Mouse (Mus musculus) frontal cortex, postnatal 36 days (tissue): ENCODE data around the gene Frmd4a.

ENCODE experiments used
- DNase-seq, 2 experiments: peaks; one replicate each; pipeline ENCODE4 v3.0.0; 2022; ENCODE audit warnings: low spot score in 2 of 2

Frmd4a gene

GRCm38 (mm10) chr2:4017528-4018288, at the start of gene Frmd4a:
Gene Frmd4a (plus strand): TSS chr2:4017717.
- DNase-seq = peak; percentile 52 to 57

- DNase-seq = peak; percentile 4 to 7
Measured at GRCm38 (mm10) chr2:3988876-3989275, 28.6 kb upstream of the Frmd4a start.

DNA sequence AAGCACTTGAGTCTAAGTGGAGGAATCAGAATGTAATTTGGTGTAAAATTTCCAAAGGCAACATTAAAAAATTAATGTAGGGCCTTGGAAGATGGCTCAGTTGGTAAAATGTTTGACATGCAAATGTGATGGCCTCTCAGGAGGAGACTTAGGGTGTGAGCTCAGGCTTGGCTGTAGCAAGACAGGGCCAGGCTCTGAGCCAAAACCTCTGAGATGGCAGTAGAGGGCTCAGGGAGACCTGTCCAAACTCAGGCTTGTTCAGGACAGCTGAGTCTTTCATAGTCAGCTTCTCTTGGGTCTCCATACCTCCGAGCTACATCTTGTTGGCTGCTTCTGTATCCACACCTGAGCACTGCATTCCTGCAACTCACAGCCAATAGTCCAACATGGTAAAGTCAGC, 27.1 kb upstream of the Frmd4a start:
- DNase-seq = no peak

DNA sequence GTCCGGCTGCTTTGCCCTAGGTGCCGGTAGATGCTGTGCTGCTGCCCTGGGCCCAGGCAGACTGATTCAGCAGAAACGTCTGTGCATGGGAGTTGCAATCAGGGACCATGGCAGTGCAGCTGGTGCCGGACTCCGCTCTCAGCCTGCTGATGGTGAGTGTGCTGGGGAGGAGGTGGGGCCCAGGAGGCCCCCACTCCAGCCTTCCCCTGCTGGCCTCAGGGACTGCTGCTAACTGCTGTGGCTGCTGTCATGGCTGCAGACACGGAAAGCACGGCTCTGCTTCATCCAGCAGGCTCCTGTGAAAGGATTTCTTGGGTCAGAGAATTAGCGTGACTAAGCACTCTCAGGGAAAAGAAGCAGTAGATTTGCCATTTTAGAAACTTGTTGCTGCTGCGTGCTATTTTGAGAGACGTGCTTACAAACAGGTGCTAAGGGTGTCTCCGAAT, 937 bp downstream of the Frmd4a start:
- DNase-seq = peak; percentile 63 to 73

DNA sequence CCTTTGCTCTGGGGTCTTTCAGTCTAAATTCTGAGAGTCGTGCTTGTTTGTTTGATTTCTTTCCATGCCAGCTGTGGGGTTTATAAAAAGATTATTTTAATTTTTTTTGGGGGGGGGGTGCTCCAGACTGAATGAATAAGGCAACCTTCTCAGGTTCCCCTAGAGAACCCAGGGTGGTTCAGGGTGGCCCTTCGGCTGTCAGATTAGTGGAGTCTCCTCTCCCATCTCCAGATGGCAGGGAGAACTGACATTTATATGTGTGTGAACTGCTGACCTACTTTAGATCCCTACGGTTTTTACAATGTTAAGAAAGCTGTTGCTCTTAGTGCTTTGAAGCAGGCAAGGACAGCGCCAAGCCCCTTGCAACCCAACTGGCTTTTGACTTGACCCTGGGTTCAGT, 1.4 kb downstream of the Frmd4a start:
- DNase-seq = no peak

GRCm38 (mm10) chr2:4024927-4025326, 7.4 kb downstream of the Frmd4a start:
- DNase-seq = no peak

DNA sequence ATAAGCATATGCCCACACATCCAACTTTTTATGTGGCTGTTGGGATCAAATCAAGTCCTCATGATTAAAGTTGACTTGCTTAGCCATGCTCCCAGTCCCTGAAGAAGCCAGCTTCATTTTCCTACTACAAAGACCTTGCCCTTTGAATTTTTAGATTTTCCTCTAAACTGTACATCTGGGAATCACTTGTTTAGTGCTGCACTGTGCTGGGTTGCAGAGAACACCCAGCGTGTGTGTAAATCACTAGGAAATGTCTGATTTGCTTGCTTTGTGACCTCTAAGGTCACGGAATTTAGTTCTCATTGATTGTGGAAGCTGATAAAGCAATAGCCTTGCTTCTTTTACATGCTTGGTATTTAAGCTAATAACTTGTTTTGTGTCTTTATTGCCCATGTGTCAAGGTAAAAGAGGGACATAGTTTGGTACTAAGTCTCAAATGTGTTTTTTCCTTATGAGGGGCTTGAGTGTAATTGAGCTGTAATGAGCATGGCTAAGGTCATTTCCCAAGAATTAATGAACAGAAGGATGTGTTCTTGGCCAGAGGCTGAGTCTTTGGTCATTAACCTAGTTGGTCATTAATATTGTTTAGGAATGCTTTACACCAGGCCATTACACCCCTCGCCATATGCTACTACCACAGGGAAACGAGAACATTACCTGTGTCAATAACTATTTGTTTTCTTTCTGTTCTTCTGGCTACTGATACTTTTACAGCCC, 11.7 kb downstream of the Frmd4a start:
- DNase-seq = no peak

- peak; percentile 13 to 39 for DNase-seq
Measured at GRCm38 (mm10) chr2:4036153-4036589, 18.7 kb downstream of the Frmd4a start.

GRCm38 (mm10) chr2:4036651-4037117, 19.2 kb downstream of the Frmd4a start:
- DNase-seq = peak; percentile 15 to 45

DNA sequence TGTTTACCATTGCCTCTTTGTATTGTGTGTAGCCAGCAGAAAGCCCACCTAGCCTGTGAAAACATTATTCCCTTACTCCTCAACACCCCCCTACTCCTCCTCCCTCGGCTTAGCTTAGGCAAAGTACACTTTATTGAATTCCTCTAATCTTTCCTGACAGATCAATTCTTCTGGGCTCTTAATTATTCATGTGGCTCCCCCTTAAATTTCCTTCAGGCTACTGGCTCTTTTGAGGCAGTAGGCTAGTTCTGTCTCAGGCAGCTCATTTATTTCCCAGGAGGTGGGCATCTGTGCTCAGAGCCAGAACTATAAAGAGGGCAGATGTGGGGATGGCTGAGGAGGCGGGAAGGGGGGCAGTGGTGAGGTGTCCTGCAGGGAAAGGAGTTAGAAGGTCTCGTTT, 24.5 kb downstream of the Frmd4a start:
- no peak for DNase-seq

DNA sequence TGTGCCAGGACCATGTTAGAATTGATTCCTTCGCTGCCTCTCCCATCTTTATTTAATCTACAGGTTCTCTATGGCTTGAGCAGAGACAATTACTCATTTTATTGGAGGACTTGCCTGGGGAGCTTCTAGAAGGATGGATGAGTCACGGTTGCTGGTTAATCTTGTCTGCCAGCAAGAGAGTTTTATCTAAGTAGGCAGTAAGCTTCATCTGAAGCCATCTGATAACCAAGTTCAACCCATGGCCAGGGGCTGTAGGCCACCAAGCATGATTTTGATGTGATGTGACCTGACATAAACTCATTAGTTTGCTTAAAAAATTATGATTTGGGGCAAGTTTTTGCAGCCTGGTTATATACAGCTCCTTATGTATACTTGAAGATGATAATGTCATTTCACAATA, 38.0 kb downstream of the Frmd4a start:
- no peak for DNase-seq

DNA sequence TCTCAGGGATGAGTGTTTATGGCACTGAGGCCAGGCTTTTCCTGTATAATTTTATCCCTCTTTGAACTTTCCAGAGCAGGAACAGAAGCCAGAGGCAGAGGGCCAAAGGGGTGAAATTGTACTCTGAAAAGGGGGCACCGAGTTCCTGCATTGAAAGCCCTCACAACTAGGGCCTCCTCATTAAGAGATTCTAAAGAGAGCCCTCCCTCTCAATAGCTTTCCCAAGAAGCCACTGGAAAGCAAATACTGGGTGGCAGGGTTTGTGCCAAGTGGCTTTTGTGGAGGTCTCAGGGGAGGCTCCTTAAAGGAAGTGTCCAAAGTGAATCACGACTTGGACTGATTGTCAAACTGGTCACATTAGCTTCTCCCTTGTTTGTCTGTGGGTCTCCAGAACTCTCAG, 43.2 kb downstream of the Frmd4a start:
- DNase-seq = peak; percentile 35 to 49

- peak in 1 of 2 experiments; percentile 22 for DNase-seq
Measured at GRCm38 (mm10) chr2:4071831-4072230, 54.3 kb downstream of the Frmd4a start.

GRCm38 (mm10) chr2:4083877-4084276, 66.4 kb downstream of the Frmd4a start:
- no peak for DNase-seq

DNA sequence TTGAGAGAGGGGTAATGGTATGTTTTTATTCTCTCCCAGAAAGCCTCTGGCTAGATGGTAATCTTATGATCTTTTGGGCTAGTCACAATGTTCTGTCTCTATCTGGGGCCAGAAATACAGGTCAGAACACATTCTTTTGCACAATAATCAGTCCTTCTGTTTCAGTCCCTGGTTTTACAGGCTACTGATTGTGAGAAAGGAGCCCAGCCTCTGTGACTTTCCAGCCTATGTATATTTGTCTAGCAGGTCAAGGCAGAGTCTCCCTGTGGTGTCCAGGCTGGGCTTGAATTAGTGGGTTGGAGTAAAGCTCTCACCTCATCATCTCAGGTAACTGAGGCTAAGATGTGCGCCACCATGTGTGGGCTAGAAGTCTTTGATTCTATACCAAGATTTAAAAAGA, 80.1 kb downstream of the Frmd4a start:
- DNase-seq = no peak

GRCm38 (mm10) chr2:4098948-4099776, 81.6 kb downstream of the Frmd4a start:
- DNase-seq = peak; percentile 42 to 68

DNA sequence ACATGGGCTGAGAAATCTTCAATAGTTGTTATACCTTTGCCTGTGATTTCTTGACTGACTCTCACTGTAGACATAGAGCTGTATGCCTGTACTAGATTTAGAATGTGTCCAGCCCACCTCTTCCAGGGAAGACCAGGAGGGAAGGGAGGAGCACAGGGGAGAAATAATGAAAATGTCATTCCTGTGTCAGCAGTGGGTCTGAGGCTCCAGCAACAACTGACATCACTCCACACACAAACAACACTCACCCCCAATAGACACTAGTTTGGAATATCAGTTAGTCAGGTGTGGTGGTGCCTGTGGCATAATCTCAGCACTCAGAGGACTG, 82.2 kb downstream of the Frmd4a start:
- DNase-seq = no peak

DNA sequence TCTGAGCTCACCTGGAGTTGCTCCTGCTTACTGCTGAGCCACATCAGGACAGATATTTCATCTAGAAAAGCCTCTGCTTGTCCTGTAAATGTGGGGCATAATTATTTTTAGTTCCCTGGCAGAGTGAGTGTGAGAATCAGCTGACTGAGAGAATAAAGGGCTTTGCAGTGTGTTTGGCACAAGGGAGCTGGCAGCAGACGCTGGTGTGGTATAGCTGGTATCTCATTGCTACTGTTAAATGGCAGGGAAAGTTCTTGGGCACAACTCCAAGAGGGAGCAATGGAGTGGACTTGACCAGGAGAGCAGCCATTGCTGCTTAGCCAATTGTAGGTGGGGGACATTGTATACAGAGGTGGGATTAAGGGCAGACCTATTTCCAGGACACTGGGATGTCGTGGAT, 83.9 kb downstream of the Frmd4a start:
- DNase-seq = peak; percentile 51 to 79

DNA sequence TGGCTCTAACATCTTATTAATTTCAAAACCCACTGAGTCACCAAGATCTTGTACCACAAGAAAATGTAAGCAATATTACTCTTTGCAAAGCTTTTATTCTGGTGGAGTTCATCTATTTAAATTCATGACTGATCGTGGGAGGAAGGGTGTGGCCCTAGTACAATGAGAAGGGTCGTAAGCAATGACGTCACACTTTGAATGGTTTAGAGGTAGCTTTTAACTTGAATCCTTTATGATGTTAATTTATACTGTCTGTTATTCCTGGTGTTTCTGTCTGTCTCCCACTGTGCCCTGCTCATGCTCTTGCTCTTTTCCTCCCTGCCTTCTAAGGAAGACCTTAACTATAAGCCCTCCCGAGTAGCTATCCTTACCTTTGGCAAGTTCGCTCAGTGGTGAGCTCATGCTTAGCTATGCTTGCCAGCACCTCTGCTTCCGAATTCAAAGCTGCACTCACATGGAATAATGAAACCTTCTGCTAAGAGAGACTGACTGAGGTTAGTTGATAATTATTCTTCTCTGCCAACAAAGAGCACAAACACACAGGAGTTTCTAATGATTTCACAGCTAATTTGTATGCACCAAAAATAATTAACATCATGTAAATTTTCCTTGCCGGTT, 95.9 kb downstream of the Frmd4a start:
- no peak for DNase-seq

- DNase-seq = no peak
Measured at GRCm38 (mm10) chr2:4119678-4120458, 102.4 kb downstream of the Frmd4a start.

- DNase-seq = no peak
Measured at GRCm38 (mm10) chr2:4131216-4131615, 113.7 kb downstream of the Frmd4a start.
